Mouse (Mus musculus) telencephalon, adult 2 months (tissue): Measurements from ENCODE around the gene Btbd6.

Experiments
- DNase-seq: peaks from one replicate; pipeline ENCODE4 v3.0.0-alpha.2; 2011; ENCODE audit warnings: low read depth, low spot score

The Btbd6 gene

DNA sequence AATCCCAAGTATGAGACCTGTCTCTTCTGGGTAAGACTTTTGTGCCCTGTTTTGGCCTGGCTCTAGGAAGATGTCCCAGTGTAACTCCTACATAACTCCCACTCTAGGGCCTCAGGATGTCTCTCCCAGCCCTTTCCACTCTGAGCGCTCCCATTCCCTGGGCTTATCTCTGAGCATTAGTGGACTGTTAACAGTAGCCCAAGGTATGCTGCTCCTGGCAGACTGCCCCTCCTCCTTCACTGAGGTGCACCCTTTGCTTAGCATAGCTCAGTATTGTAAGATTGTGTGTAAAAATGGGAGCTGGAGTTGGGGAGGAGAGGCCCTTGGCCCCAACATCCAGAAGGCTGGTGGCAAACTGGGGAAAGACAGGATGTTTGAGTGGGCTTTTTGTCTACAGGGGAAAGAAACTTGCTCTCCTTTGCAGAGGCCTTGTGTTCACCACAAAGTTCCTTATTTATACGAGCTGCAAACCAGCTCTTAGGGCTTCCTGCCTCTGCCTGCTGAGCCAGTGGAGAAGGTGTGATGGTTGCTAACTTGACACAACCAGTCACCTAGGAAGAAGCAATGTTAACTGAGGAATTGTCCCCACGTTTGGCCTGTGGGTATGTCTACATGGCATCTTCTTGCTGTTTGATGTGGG, 23.2 kb upstream of the Btbd6 start:
- DNase-seq: no peak

DNA sequence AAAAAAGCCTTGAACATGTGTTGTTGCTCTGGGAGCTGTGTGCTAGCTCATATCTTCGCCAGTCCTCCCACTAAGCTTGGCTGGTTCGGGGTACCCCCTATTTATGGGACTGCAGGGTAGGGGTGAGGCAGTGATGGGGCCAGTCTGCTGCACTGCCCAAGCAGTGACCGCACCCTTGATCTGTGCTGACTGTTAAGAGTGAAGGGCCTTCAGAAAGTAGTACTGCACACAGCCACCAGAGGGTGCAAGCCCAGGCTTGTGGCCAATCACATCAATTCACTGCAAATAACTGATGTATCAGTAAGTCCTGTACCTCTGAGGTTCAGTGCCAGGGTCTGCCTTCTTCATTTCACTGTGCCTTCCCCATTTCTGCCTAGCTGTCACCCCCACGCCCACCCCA, 20.5 kb upstream of the Btbd6 start:
- no peak for DNase-seq

DNA sequence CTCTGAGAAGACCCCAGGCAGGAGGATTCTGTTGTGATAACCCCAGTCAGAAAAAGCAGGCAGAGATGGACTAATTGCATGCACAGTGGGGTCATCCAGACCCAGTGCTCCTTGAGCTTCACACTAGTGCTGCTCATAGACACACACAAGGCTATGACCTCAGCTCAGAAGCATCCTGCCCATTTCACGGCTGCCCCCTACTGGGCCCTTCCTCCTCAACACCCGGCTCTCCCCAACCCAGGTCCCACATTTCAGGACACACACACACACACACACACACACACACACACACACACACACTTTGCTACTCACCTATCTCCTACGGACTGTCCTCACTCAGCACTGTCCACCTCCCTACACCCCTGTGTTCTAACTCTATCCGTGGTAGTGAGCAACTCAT, 18.0 kb upstream of the Btbd6 start:
- DNase-seq: no peak

DNA sequence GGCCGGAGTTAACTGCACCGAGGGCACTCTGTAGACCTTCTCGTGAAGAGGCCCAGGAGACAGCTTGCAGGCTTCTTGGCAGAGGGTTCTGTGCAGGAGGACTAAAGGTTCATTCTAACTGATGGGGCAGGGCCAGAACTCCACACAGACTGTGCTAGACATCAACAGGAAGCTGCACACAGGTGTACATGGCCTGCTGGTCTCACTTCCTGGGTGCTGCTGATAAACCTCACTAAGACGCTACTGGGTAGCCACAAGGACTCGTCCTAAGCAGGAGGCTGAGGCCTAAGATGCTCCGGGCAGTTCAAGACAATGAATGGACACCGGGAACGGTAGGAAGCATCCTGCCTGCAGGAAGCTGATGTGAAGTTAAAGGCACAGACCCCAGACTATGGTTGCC, 16.9 kb upstream of the Btbd6 start:
- no peak for DNase-seq

DNA sequence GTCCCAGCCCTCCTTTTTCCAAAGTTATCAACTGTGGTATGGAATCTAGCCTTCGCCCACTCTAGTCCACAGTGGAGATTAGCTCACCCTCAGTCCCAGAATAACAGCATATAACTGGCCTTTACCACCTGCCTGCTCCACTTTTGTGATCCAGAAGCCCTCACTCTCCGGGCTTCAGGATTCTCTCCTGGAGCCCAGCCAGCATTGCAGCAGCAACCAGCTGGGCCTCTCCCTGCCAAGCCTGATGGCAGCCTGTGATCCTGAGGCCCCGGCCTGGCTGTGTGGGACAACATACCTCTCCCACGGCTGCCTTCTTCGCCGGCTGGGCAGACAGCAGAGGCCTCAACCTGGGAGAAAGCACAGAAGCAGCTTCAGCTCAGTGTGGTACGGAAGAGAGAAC, 14.9 kb upstream of the Btbd6 start:
- DNase-seq: no peak

DNA sequence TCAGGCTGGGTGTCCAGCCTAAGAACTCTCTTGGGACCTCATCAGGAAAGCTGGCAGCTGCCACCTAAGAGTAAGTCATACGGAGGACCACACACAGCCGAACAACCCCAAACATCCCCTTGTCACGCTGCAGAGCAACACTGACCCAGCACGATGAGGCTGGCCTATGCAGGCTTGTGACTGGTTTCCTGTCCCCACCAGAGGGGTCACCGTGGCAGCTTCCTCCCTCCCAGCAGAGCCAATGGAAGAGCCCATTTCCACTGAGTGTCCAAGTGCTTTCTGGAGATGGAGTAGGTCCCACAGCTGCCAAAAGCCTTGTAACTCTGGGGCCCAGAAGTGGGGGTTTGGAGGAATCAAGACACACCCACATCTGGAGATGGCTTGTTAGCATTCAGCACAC, 14.4 kb upstream of the Btbd6 start:
- no peak for DNase-seq

DNA sequence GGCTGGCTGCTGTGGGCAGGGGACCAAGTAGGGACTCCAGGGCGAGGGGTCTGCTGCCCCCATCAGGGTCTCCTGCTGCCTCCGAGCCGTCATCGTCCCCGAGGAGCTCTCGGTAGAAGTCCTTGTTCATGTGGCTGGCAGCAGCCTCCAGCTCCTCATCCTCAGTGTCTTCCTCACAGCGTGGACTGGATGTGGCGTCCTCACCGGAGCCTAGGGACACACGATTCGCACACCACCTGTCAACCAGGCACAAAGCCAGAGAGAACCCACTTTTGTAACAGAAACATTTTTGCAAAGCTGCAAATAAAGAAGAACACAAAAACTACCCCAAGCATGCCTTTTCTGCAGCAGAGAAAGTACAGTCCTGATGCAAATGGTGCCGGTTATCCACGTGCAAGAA, 10.5 kb upstream of the Btbd6 start:
- no peak for DNase-seq

DNA sequence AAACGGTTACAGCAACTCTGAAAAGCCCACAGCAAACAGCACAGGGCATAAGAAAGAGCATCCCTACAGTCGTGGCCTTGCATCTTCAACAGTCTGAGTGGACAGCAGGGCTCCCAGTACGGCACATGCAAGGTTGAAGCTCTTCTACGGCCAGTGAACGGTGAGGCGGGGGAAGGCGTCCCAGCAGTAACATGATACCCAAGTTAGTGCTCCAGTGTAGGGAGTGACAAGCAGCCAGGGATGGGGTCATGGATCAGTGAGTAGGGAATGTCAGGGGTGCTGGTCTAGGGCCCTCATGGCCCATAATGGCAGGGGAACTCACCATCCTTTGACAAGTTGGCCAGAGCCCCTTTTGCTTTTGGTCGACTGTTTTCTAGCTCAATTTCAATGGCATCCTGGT, 7.3 kb upstream of the Btbd6 start:
- no peak for DNase-seq

DNA sequence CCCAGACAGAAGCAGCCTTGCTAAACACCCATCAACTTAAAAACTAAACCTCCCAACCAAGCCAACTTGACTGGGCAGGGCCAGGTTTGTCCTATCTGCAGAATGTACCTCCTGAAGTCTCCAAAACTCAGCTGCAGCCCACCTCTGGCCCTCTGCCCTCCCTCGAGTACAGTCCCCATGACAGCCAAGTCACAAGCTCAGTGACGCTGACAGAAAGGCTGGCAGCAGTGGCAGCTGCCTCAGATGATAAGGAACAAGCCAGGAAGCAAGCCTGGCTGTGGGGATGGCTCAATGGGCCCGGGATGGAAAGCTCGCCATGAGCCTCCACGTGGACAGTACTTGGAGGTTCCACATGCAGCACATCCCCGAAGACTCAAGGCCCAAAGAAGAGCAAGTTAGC, 6.7 kb upstream of the Btbd6 start:
- no peak for DNase-seq

DNA sequence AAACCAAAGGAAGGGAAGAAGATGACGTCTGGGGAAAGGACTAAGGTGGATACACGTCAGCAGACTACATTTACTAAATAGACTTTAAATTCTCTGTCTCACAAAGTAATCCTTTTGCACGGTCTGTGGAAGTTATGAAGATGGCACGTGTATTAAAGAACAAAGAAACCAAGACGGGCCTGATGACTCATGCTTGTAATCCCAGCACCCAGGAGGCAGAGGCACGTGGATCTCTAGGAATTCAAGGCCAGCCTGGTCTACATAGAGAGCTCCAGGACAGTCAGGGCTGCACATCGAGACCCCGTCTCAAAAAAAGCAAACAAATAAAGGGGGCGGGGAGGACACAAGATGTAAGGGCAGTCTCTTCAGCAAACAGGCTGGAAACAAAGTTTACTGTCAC, 1.5 kb upstream of the Btbd6 start:
- no peak for DNase-seq

DNA sequence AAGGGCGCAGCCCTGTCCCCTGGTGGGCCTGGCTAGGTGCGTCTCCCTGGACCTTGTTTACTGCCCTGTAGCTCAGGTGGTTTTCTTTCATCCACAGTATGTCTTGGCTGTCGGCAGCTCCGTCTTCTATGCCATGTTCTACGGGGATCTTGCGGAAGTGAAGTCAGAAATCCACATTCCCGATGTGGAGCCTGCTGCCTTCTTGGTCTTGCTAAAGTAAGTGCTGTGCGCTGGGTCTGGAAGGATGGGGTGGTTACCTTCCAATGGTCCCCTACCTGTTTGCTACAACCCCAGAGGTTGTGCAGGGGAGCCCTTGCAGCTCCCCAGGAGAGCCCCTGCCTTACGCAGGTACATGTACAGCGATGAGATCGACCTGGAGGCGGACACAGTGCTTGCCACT, 874 bp downstream of the Btbd6 start:
- DNase-seq: no peak

DNA sequence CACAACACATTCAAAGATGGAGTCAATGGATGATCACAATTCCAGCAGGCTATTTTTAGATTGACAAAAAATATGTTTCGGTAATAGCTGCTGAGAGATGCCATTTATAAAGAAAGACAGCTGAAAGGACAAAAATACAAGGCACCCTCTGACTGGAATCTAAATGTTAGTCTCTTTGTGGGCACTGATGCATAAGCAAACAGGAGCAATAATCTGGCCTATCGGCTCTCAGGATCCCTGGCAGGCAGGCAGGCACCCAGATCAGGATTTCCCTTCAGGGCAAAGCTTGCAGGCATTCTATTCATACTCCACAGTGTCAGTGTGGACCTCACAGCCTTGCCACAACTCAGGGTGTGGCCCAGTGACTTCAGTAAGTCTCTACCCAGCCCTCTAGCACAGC, 5.7 kb downstream of the Btbd6 start:
- no peak for DNase-seq

DNA sequence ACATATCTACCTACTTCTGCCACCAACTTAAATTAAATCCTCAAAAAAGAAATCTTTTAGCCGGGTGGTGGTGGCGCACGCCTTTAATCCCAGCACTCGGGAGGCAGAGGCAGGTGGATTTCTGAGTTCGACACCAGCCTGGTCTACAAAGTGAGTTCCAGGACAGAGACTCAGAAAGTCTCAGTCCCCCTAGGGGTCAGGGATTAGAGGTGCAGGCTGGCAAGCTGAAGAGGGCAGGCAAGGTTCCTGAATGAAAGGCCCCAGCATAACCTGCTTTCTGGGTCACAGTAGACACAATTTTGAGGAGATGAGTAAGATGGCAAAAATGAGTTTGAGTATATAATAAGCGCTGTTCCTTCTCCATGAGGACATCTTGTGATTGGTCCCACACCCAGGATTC, 9.1 kb downstream of the Btbd6 start:
- DNase-seq: no peak

DNA sequence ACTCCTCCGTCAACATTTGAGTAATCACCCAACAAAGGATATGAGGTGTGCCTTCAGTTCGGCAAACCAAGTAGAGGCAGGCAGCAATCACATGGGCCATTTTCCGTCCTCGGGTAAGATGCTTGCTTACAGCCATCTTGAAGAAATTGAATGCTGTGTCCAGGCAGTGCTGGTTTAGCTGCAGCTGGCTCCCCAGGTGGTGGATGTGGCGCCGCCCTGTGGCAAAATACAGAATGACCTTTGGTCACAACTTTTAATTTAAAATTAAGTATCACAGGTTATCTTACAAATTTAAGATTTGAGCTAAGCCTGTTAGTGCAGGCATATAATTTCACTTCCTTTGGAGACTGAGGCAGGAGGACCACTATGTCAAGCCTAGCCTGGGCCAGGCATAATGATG, 11.6 kb downstream of the Btbd6 start:
- no peak for DNase-seq

DNA sequence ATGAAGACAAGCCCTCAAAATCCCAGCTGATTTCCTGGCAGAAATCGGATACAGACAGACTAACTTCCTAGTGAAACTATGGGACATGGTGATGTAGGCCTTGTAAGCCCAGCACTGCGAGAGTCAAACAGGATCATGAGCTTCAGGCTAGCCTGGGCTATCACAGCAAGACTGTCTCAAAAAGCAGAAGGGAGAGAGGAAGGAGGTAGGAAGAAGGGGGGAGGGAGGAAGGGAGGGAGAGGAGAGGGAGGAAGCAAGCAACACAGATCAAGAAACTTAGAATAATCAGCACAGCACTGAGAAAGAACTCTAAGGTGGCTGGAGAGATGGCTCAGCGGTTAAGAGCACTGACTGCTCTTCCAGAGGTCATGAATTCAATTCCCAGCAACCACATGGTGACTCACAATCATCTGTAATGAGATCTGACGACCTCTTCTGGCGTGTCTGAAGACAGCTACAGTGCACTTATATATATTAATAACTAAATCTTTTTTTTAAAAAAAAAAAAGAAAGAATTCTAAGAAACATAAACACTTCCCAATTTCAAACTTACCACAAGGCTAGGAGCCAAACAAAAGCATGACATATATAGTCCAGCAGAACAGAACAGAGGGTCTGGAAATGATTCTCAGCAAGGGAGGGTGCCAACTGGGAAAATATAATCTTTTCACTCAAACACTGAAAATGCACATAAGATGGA, 14.6 kb downstream of the Btbd6 start:
- no peak for DNase-seq

DNA sequence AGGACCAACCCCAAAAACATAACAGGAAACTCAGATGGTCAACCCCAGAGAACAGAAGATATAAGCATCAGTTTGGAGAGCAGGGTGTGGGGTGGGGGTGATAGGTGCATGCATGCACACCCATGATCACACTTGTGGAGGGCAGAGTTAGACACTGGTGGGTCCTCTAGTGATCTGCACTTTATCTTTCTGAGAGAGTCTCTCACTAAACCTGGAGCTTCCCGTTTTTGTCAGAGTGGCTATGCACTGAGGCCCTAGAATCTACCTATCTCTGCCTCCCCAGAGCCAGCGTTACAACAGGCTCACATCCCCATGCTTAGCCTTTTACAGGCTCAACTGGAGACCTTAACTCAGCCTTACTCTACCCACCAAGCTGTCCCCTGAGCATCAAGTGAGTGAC, 15.2 kb downstream of the Btbd6 start:
- DNase-seq: no peak

DNA sequence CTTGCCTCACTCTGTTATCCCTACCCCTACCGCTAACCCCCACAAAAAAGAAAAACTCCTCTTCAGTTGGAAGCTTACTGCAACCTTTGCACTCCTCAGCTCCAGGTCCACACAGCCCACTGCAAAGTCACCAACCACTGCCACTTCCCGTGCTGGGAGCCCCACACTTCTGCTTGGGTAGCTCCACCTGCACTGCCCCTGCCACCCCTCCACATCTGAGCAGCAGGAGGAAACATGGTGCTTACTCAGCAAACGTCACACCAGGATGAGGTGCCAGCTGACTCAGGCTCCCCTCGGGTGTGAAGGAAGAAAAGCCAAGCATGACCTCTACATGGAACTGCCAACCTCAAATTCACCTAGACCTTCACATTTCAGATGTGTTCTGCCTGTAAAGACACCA, 17.9 kb downstream of the Btbd6 start:
- DNase-seq: no peak

DNA sequence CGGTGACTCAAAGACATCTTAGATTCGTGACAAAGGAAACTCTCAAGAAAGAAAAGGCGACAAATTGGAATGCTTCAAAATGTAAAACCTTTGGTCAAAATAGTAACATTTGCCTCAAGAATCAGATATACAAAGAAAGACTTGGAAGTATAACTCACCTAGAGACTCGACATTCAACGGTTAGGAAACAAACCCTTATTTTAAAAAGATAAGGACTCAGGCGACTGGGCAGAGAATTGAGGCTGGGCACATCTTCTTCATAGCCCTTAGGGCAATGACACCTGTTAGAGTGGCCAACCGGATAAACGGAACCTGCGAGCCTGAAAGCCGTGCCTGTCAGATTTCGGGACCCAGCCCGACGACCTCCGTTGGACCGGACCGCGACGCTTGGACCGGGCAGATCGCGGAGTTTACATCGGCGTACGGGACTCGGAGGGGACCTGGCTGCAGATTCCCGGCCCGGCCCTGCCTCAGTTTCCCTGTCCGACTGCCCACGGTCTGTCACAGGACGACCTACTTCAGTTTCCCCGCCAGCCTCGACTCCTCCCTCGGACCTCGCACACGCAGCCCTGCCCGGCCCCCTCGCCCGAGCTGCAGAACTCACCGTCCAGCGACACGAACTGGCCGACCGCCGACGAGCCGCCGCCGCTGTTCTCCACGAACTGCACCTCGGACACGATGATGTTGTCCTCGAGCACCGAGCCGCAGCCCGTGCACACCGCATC, 23.4 kb downstream of the Btbd6 start:
- no peak for DNase-seq

DNA sequence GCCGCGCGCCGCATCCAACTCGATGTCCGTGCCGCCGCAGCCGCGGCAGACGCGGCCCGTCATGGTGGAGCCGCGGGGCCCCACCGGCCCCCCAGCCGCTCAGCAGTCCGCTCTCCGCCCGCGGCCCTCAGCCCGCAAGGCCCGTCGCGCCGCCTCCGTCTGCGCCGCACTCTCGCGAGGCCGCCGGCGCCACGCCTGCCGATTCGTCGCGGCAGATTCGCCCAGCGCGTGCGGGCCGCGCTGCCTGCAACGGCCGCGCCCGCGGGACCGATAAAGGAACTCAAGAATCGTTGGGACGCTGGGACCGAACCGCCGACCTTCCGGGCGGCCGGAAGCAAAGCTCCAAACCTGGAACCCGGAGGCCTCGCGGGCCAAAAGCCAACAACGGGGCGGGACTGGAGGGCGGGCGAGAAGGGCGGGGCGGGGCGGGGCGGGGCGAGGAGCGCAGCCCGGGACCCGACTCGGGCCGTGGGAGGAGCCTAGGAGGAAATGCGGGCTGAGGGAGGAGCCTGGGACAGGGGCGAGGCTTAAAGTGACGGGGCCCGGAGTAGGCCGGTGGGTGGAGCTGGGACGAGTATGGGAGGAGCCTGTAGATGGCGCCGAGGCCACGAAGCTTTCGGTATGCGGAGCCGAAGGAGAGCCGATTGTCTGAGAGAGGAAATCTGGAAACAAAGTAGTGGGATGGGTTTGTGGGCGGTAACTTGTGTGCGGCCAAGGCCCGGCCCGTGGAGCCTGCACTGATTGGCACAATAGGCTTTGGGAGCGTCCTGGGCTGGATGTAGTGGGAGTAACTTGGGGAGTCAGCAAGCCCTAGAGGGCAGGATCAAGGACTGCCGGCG, 24.2 kb downstream of the Btbd6 start, which contains the start of gene Brf1:
TSS of gene Brf1 (minus strand) at position 411 of the 839 bp plus-strand sequence.
- peak; percentile 94 for DNase-seq

DNA sequence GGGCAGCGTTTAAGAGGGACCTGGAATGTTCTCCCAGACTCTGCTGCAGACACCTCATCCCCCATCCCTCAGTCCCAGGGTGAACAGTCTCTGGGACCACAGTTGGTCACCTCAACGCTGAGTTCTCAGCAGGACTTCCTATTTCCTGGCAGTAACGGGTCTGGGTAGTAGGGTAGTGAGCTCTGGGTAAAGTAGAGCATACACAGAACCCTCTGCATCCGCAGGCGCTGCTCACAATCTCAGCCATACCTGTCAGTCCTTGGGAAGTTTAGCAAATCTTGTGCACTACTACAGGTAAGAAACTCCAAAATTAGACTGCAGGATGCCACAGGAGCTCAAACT, 24.8 kb downstream of the Btbd6 start:
- no peak for DNase-seq

DNA sequence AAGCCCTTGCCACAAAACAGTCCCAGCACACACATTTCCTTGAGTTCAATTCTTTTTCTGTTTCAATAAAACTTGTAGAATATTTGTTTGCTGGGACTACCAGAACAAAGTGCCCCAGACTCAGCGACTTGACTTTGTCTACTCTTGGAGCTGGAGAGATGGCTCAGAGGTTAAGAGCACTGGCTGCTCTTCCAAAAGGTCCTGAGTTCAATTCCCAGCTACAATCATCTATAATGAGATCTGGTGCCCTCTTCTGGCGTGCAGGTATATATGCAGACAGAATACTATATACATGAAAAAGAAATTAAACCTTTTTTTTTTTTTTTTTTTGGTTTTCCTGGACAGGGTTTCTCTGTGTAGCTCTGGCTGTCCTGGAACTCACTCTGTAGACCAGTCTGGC, 26.4 kb downstream of the Btbd6 start:
- DNase-seq: no peak

DNA sequence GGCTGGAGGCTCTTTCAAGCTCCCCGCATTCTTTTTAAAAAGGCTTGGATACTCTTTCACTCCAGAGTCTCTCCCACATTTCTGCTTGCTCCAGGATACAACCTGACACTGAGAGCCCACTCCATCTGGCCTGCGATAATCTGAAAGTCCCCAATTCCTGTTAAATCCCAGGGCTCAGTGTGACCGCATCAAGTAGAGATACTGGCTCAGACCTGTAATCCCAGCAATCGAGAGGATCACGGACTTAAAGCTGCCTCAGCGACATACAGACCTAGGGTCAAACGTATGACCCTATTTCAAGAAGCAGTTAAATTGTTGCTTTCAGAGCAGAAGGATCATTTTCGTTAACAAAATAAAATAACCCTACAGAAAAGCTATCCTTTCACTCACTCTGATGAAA, 27.7 kb downstream of the Btbd6 start:
- no peak for DNase-seq
